Mouse (Mus musculus): ENCODE data around the gene Fut9. TPM values are rescaled to one million over a fixed set of nuclear protein-coding genes. Genes with fewer than 3 reads are reported as not detected.
A peak's percentile ranks its signal among the peaks of the same experiment; 100 is the strongest.

Gene Fut9
- 0.03 and 0.05 TPM in 2 replicates for polyA plus RNA-seq (2015; fragmentation: Nextera tagmentation; extraction: Ambion mirVana)

DNA sequence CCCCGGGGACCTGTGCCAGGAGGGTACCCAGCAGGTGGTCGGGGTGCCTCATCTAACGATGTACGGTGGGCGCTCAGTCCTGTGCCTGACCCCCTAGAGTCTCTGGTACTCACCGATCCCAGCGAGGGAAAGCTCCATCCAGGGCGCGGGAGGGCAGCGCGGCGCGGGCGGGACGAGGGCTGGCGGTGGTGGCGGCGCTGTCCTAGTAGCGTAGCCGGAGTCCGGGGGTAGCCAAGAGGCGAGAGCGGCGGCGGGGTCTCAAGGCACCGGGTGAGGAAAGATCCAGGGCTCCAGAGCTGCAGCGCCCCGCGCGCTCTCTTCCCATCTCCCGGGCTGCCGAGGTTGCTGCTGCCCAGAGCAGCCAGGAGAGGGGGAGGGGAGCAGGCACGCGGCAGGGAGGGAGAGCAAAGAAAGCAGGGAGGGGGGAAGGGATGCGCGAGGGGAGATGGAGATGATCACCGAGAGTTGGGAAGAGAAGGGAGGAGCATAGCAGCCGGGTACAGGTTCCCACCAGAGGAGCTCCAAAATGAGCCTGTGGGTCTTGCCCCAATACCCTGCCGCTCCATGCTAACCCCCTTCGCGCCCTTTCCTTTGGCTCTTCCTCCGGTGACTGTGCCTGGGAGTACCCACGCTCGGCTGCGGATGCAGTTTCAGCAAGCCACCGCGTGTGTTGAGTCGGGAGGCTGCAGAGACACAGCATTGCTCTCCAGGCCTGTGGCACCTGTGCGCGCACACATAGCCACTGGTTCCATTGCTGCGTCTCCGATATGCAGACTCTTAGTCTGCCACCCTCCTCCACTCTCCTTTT is at the start of gene Fut9:
TSS of gene Fut9 (minus strand) at position 769 of the 808 bp plus-strand sequence.
- H3K4me1 ChIP-seq (replicated peaks; ENCODE audit: control insufficient read depth, insufficient read depth, low read length): no peaks in the 10 kb centered on the region
- H3K27me3 ChIP-seq (replicated peaks; ENCODE audit: control insufficient read depth, insufficient read depth, low read length): 0 out of 2 replicates have a peak, but pooled peaks cover 9% of the 10 kb centered on the region
- no peak within 1 kb of the TSS for H3K9ac ChIP-seq (ENCODE audit: low read depth, low read length)
- H3K4me2 ChIP-seq (replicated peaks; ENCODE audit: low read depth): peak within 1 kb of the TSS; percentile 51
- no peak for TF ChIP-seq CTCF (IDR thresholded peaks at IDR 0.05; ENCODE audit: low read depth)
- no peak within 1 kb of the TSS for H3K27ac ChIP-seq (ENCODE audit: low read depth, low read length)
- peak within 1 kb of the TSS; percentile 12; the same call in 1 of the 2 replicates for H3K4me3 ChIP-seq (ENCODE audit: low read depth, low read length)
- ATAC-seq: no peak
- H3K9me3 ChIP-seq (ENCODE audit: control insufficient read depth): no peaks in the 10 kb centered on the region
- 1% methylated on average over 48 of the region's 52 CpGs for WGBS
- H3K36me3 ChIP-seq (ENCODE audit: control insufficient read depth, insufficient read depth): no peaks in the 10 kb centered on the region

- no peak for TF ChIP-seq CTCF (IDR thresholded peaks at IDR 0.05; ENCODE audit: low read depth)
- Histone ChIP-seq H3K27me3 (replicated peaks; ENCODE audit: control insufficient read depth, insufficient read depth, low read length) (no peaks in the 10 kb centered on the region), H3K9me3 (ENCODE audit: control insufficient read depth) (no peaks in the 10 kb centered on the region), H3K4me2 (replicated peaks; ENCODE audit: low read depth) (no peak overlapping the region), H3K36me3 (ENCODE audit: control insufficient read depth, insufficient read depth) (no peaks in the 10 kb centered on the region), H3K27ac (ENCODE audit: low read depth, low read length) (no peak overlapping the region), H3K4me1 (replicated peaks; ENCODE audit: control insufficient read depth, insufficient read depth, low read length) (no peaks in the 10 kb centered on the region), H3K4me3 (ENCODE audit: low read depth, low read length) (no peak overlapping the region), H3K9ac (ENCODE audit: low read depth, low read length) (no peak overlapping the region)
- WGBS: 93% methylated on average over 7 of the region's 7 CpGs
- no peak for ATAC-seq
These were observed 15.7 kb upstream of the Fut9 start for GRCm38 (mm10) chr4:25815783-25816182.

- no peak for TF ChIP-seq CTCF (IDR thresholded peaks at IDR 0.05; ENCODE audit: low read depth)
- no peaks in the 10 kb centered on the region for H3K27me3 ChIP-seq (replicated peaks; ENCODE audit: control insufficient read depth, insufficient read depth, low read length)
- no peaks in the 10 kb centered on the region for H3K9me3 ChIP-seq (ENCODE audit: control insufficient read depth)
- H3K27ac ChIP-seq (ENCODE audit: low read depth, low read length): no peak overlapping the region
- no peak overlapping the region for H3K4me3 ChIP-seq (ENCODE audit: low read depth, low read length)
- no peaks in the 10 kb centered on the region for H3K4me1 ChIP-seq (replicated peaks; ENCODE audit: control insufficient read depth, insufficient read depth, low read length)
- H3K36me3 ChIP-seq (ENCODE audit: control insufficient read depth, insufficient read depth): no peaks in the 10 kb centered on the region
- H3K9ac ChIP-seq (ENCODE audit: low read depth, low read length): no peak overlapping the region
- WGBS: 80% methylated on average over 1 of the region's 1 CpGs
- no peak overlapping the region for H3K4me2 ChIP-seq (replicated peaks; ENCODE audit: low read depth)
- no peak for ATAC-seq
These were observed 13.3 kb upstream of the Fut9 start for GRCm38 (mm10) chr4:25813340-25813739.

DNA sequence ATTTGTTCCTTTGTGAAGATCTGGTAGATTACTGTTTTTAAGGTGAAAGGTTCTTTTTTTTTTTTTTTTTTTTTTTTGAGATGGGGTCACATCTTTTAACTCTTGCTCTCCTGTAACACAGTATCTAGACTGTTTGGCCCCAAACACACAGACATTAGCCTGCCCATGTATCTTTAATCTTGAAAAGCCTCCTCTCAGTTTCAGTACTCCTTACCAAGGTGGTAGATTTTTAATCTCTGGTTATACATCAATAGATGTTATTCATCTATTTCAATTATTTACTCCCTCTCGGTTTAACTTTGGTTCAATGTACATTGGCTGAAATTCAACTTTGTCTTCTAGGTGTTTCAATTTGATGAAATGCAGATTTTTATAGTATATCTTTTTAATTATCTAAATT is 10.0 kb upstream of the Fut9 start:
- Histone ChIP-seq H3K27ac (ENCODE audit: low read depth, low read length) (no peak overlapping the region), H3K9ac (ENCODE audit: low read depth, low read length) (no peak overlapping the region), H3K4me3 (ENCODE audit: low read depth, low read length) (no peak overlapping the region), H3K36me3 (ENCODE audit: control insufficient read depth, insufficient read depth) (no peaks in the 10 kb centered on the region), H3K4me1 (replicated peaks; ENCODE audit: control insufficient read depth, insufficient read depth, low read length) (no peaks in the 10 kb centered on the region), H3K4me2 (replicated peaks; ENCODE audit: low read depth) (no peak overlapping the region), H3K9me3 (ENCODE audit: control insufficient read depth) (no peaks in the 10 kb centered on the region), H3K27me3 (replicated peaks; ENCODE audit: control insufficient read depth, insufficient read depth, low read length) (no peaks in the 10 kb centered on the region)
- no peak for ATAC-seq
- WGBS: 65% methylated on average over 1 of the region's 1 CpGs
- TF ChIP-seq CTCF (IDR thresholded peaks at IDR 0.05; ENCODE audit: low read depth): no peak

DNA sequence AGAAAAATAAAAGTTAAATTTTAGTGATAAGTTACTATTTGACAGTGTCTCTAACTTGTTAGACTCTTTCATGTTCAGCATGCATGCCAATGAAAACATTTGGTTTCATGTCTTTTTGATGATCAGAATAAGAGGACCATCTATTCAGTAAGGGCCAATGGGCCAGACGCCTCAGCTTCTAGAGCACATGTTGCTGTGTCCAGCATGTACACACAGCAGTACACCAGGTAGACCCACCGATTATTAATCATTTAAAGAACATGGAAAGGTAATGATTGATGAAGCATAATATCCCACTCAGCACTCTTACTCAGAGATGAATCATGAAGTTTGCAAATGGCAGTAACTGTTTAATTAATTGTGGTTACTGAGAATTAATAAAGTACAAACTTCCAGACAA is 1.7 kb upstream of the Fut9 start:
- H3K36me3 ChIP-seq (ENCODE audit: control insufficient read depth, insufficient read depth): no peaks in the 10 kb centered on the region
- 86% methylated on average over 2 of the region's 2 CpGs for WGBS
- no peak overlapping the region for H3K9ac ChIP-seq (ENCODE audit: low read depth, low read length)
- no peak overlapping the region for H3K4me2 ChIP-seq (replicated peaks; ENCODE audit: low read depth)
- 0 out of 2 replicates have a peak, but pooled peaks cover 9% of the 10 kb centered on the region for H3K27me3 ChIP-seq (replicated peaks; ENCODE audit: control insufficient read depth, insufficient read depth, low read length)
- no peaks in the 10 kb centered on the region for H3K4me1 ChIP-seq (replicated peaks; ENCODE audit: control insufficient read depth, insufficient read depth, low read length)
- ATAC-seq: no peak
- no peak overlapping the region for H3K27ac ChIP-seq (ENCODE audit: low read depth, low read length)
- no peak overlapping the region for H3K4me3 ChIP-seq (ENCODE audit: low read depth, low read length)
- no peaks in the 10 kb centered on the region for H3K9me3 ChIP-seq (ENCODE audit: control insufficient read depth)
- TF ChIP-seq CTCF (IDR thresholded peaks at IDR 0.05; ENCODE audit: low read depth): no peak

DNA sequence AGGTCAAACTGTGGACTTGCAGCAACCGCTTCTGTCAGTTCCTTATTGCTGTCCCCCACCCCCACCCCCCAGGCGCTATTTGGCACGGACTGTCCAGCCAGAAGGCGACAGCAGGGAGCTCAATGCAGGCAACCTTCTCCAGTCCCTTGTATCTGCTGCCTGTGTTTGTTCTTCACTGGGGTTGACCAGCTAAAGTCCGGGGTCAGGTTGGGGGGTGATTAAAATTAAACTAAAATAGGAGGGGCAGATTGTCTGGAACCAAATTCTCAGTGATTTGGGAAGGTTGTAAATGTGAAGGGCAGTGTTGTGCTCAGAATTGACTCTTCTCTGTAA is 206 bp upstream of the Fut9 start:
- Histone ChIP-seq H3K27me3 (replicated peaks; ENCODE audit: control insufficient read depth, insufficient read depth, low read length) (0 out of 2 replicates have a peak, but pooled peaks cover 9% of the 10 kb centered on the region), H3K9me3 (ENCODE audit: control insufficient read depth) (no peaks in the 10 kb centered on the region), H3K4me3 (ENCODE audit: low read depth, low read length) (peak overlapping the region; percentile 12; the same call in 1 of the 2 replicates), H3K4me2 (replicated peaks; ENCODE audit: low read depth) (peak overlapping the region; percentile 51), H3K27ac (ENCODE audit: low read depth, low read length) (no peak overlapping the region), H3K9ac (ENCODE audit: low read depth, low read length) (no peak overlapping the region), H3K36me3 (ENCODE audit: control insufficient read depth, insufficient read depth) (no peaks in the 10 kb centered on the region), H3K4me1 (replicated peaks; ENCODE audit: control insufficient read depth, insufficient read depth, low read length) (no peaks in the 10 kb centered on the region)
- ATAC-seq: no peak
- 5% methylated on average over 5 of the region's 5 CpGs for WGBS
- TF ChIP-seq CTCF (IDR thresholded peaks at IDR 0.05; ENCODE audit: low read depth): no peak
